Mouse (Mus musculus) forebrain, embryonic 11.5 days (tissue): ENCODE results near the gene Rarb. TPM values are rescaled to one million over a fixed set of nuclear protein-coding genes. Genes with fewer than 3 reads are reported as not detected.

Experiments
- ATAC-seq: fragments of 200-750 bp; cut with Nextera tagmentation; replicated peaks from 2 replicates; pipeline ENCODE4 v1.8.0; 2017; ENCODE audit warnings: moderate TSS enrichment; ENCODE audit not compliant: low FRiP score
- DNase-seq: peaks from one replicate; pipeline ENCODE4 v3.0.0-alpha.2; 2017; ENCODE audit warnings: low spot score
- H3K27ac ChIP-seq: fragments of 300-500 bp; sonication (generic); 2 replicates; pipeline ENCODE4 v1.5.1; 2014; ENCODE audit warnings: low read depth, low read length
- H3K27me3 ChIP-seq: fragments of 300-500 bp; sonication (generic); 2 replicates; pipeline ENCODE4 v1.6.1; 2014; ENCODE audit warnings: mild to moderate bottlenecking, low read length, mixed read lengths; ENCODE audit not compliant: control insufficient read depth, insufficient read depth
- H3K36me3 ChIP-seq: fragments of 300-500 bp; sonication (generic); 2 replicates; pipeline ENCODE4 v1.6.1; 2014; ENCODE audit warnings: mild to moderate bottlenecking, low read length, moderate library complexity, mixed read lengths; ENCODE audit not compliant: control insufficient read depth, insufficient read depth
- H3K4me1 ChIP-seq: fragments of 300-500 bp; sonication (generic); replicated peaks from 2 replicates; pipeline ENCODE4 v1.6.1; 2014; ENCODE audit warnings: low read length, mixed read lengths; ENCODE audit not compliant: control insufficient read depth, insufficient read depth
- H3K4me2 ChIP-seq: fragments of 300-500 bp; sonication (generic); 2 replicates; pipeline ENCODE4 v1.6.1; 2014; ENCODE audit warnings: low read depth, mild to moderate bottlenecking, low read length, moderate library complexity, mixed read lengths; ENCODE audit not compliant: severe bottlenecking
- H3K4me3 ChIP-seq: fragments of 300-500 bp; sonication (generic); 2 replicates; pipeline ENCODE4 v1.5.1; 2014; ENCODE audit warnings: low read depth, low read length
- H3K9ac ChIP-seq: fragments of 300-500 bp; sonication (generic); 2 replicates; pipeline ENCODE4 v1.6.1; 2014; ENCODE audit warnings: low read length
- H3K9me3 ChIP-seq: fragments of 300-500 bp; sonication (generic); 2 replicates; pipeline ENCODE4 v1.6.1; 2016; ENCODE audit warnings: low read length, mixed read lengths; ENCODE audit not compliant: control insufficient read depth
- WGBS: fragments of 180-500 bp; shearing (Covaris S2); extraction: QIAGEN DNeasy Blood & Tissue Kit; methylation state at CpG from one replicate; pipeline ENCODE4 v1.1.7; 2014; 5-methylcytosine and 5-hydroxymethylcytosine counted together
- polyA plus RNA-seq: library from polyadenylated mRNA; unstranded; fragments of >200 nt; fragmentation: Nextera tagmentation; extraction: Ambion mirVana; gene quantifications from 2 replicates; pipeline ENCODE4 v1.2.1, GENCODE M21; 2014

The Rarb gene
- polyA plus RNA-seq, 1 experiment from 2014 or later: 15.8 TPM

GRCm38 (mm10) chr14:16639153-16639943 is 179.6 kb downstream of the Rarb start:
- no peak overlapping the region for H3K4me3 ChIP-seq
- no peak for DNase-seq
- WGBS: 88% methylated on average over 19 of the region's 19 CpGs
- no peaks in the 10 kb centered on the region for H3K4me1 ChIP-seq
- ATAC-seq: no peak
- H3K9me3 ChIP-seq: peaks cover 6% of the 10 kb centered on the region; the same call in 1 of the 2 replicates
- H3K27ac ChIP-seq: no peak overlapping the region
- no peak overlapping the region for H3K4me2 ChIP-seq
- no peaks in the 10 kb centered on the region for H3K36me3 ChIP-seq
- H3K27me3 ChIP-seq: no peaks in the 10 kb centered on the region
- no peak overlapping the region for H3K9ac ChIP-seq

- Histone ChIP-seq H3K27ac (no peak overlapping the region), H3K4me2 (no peak overlapping the region), H3K36me3 (no peaks in the 10 kb centered on the region), H3K4me1 (no peaks in the 10 kb centered on the region), H3K4me3 (no peak overlapping the region), H3K9me3 (no peaks in the 10 kb centered on the region), H3K9ac (no peak overlapping the region), H3K27me3 (no peaks in the 10 kb centered on the region)
- ATAC-seq (no peak), DNase-seq (no peak)
These were observed 205.0 kb downstream of the Rarb start for GRCm38 (mm10) chr14:16613975-16614374.

- H3K27me3 ChIP-seq: no peaks in the 10 kb centered on the region
- no peaks in the 10 kb centered on the region for H3K4me1 ChIP-seq
- no peaks in the 10 kb centered on the region for H3K9me3 ChIP-seq
- H3K4me2 ChIP-seq: no peak overlapping the region
- DNase-seq: no peak
- ATAC-seq: no peak
- H3K27ac ChIP-seq: no peak overlapping the region
- H3K9ac ChIP-seq: no peak overlapping the region
- no peaks in the 10 kb centered on the region for H3K36me3 ChIP-seq
- H3K4me3 ChIP-seq: no peak overlapping the region
These were observed 213.5 kb downstream of the Rarb start for GRCm38 (mm10) chr14:16605480-16605879.

GRCm38 (mm10) chr14:16604469-16605064 is 214.4 kb downstream of the Rarb start:
- Histone ChIP-seq H3K4me3 (no peak overlapping the region), H3K9me3 (no peaks in the 10 kb centered on the region), H3K9ac (no peak overlapping the region), H3K4me2 (no peak overlapping the region), H3K27me3 (no peaks in the 10 kb centered on the region), H3K36me3 (no peaks in the 10 kb centered on the region), H3K27ac (no peak overlapping the region), H3K4me1 (no peaks in the 10 kb centered on the region)
- ATAC-seq (no peak), DNase-seq (no peak)
- WGBS: 74% methylated on average over 8 of the region's 8 CpGs

- Histone ChIP-seq H3K9ac (no peak overlapping the region), H3K36me3 (no peaks in the 10 kb centered on the region), H3K4me2 (no peak overlapping the region), H3K9me3 (no peaks in the 10 kb centered on the region), H3K27me3 (no peaks in the 10 kb centered on the region), H3K4me1 (no peaks in the 10 kb centered on the region), H3K27ac (no peak overlapping the region), H3K4me3 (no peak overlapping the region)
- no peak for DNase-seq
- ATAC-seq: no peak
- 68% methylated on average over 5 of the region's 5 CpGs for WGBS
These were observed 215.8 kb downstream of the Rarb start for GRCm38 (mm10) chr14:16603040-16603590.

- no peak for ATAC-seq
These were observed 219.7 kb downstream of the Rarb start for GRCm38 (mm10) chr14:16599224-16599623.

GRCm38 (mm10) chr14:16598074-16598501 is 220.9 kb downstream of the Rarb start:
- H3K4me1 ChIP-seq: no peaks in the 10 kb centered on the region
- H3K9me3 ChIP-seq: no peaks in the 10 kb centered on the region
- no peaks in the 10 kb centered on the region for H3K36me3 ChIP-seq
- 42% methylated on average over 4 of the region's 4 CpGs for WGBS
- DNase-seq (no peak), ATAC-seq (no peak)
- no peak overlapping the region for H3K9ac ChIP-seq
- no peak overlapping the region for H3K4me2 ChIP-seq
- H3K27ac ChIP-seq: no peak overlapping the region
- no peak overlapping the region for H3K4me3 ChIP-seq
- no peaks in the 10 kb centered on the region for H3K27me3 ChIP-seq

More at GRCm38 (mm10) chr14:16599224-16599623, 219.7 kb downstream of the Rarb start:
- no peak for DNase-seq
- no peak overlapping the region for H3K4me2 ChIP-seq
- no peaks in the 10 kb centered on the region for H3K4me1 ChIP-seq
- H3K27ac ChIP-seq: no peak overlapping the region
- no peak overlapping the region for H3K9ac ChIP-seq
- no peaks in the 10 kb centered on the region for H3K36me3 ChIP-seq
- WGBS: 78% methylated on average over 7 of the region's 7 CpGs
- no peak overlapping the region for H3K4me3 ChIP-seq
- no peaks in the 10 kb centered on the region for H3K27me3 ChIP-seq
- H3K9me3 ChIP-seq: no peaks in the 10 kb centered on the region

GRCm38 (mm10) chr14:16589139-16589538 is 229.8 kb downstream of the Rarb start:
- Histone ChIP-seq H3K27ac (no peak overlapping the region), H3K4me1 (no peaks in the 10 kb centered on the region), H3K4me2 (no peak overlapping the region), H3K9ac (no peak overlapping the region), H3K9me3 (no peaks in the 10 kb centered on the region), H3K27me3 (no peaks in the 10 kb centered on the region), H3K36me3 (no peaks in the 10 kb centered on the region), H3K4me3 (no peak overlapping the region)
- WGBS: 87% methylated on average over 4 of the region's 4 CpGs
- DNase-seq: no peak
- no peak for ATAC-seq
